Mouse (Mus musculus): Measurements from ENCODE around the gene Olfr776. TPM values are rescaled to one million over a fixed set of nuclear protein-coding genes. Genes with fewer than 3 reads are reported as not detected.

Gene Olfr776
- polyA plus RNA-seq, 2 experiments: not detected

Other genes with a start within 250 kb of the Olfr776 start
- not detected in 2 replicates for gene Olfr763, start 248.3 kb upstream of the Olfr776 start, polyA plus RNA-seq (2012; rRNA removed)
- gene Olfr763, start 248.3 kb upstream of the Olfr776 start, polyA plus RNA-seq (2014; fragmentation: Nextera tagmentation; extraction: Ambion mirVana): not detected in 2 replicates
- gene Olfr764-ps1, start 219.2 kb upstream of the Olfr776 start, polyA plus RNA-seq (2012; rRNA removed): 0.01 TPM in 1 of 2 replicates, not detected in the other
- gene Olfr764-ps1, start 219.2 kb upstream of the Olfr776 start, polyA plus RNA-seq (2014; fragmentation: Nextera tagmentation; extraction: Ambion mirVana): not detected in 2 replicates
- not detected in 2 replicates for gene Olfr765, start 209.1 kb upstream of the Olfr776 start, polyA plus RNA-seq (2012; rRNA removed)
- gene Olfr765, start 209.1 kb upstream of the Olfr776 start, polyA plus RNA-seq (2014; fragmentation: Nextera tagmentation; extraction: Ambion mirVana): not detected in 2 replicates
- gene Olfr766-ps1, start 190.2 kb upstream of the Olfr776 start, polyA plus RNA-seq (2012; rRNA removed): 0.03 TPM in 1 of 2 replicates, not detected in the other
- not detected in 2 replicates for gene Olfr766-ps1, start 190.2 kb upstream of the Olfr776 start, polyA plus RNA-seq (2014; fragmentation: Nextera tagmentation; extraction: Ambion mirVana)
- gene Olfr767, start 176.2 kb upstream of the Olfr776 start, polyA plus RNA-seq (2012; rRNA removed): 0.01 TPM in 1 of 2 replicates, not detected in the other
- gene Olfr767, start 176.2 kb upstream of the Olfr776 start, polyA plus RNA-seq (2014; fragmentation: Nextera tagmentation; extraction: Ambion mirVana): not detected in 2 replicates
- gene Olfr768, start 159.8 kb upstream of the Olfr776 start, polyA plus RNA-seq (2012; rRNA removed): not detected in 2 replicates
- gene Olfr768, start 159.8 kb upstream of the Olfr776 start, polyA plus RNA-seq (2014; fragmentation: Nextera tagmentation; extraction: Ambion mirVana): 0.04 TPM in 1 of 2 replicates, not detected in the other
- 0.01 TPM in 1 of 2 replicates, not detected in the other for gene Olfr769, start 141.3 kb upstream of the Olfr776 start, polyA plus RNA-seq (2012; rRNA removed)
- gene Olfr769, start 141.3 kb upstream of the Olfr776 start, polyA plus RNA-seq (2014; fragmentation: Nextera tagmentation; extraction: Ambion mirVana): not detected in 2 replicates
- gene Olfr770, start 120.1 kb upstream of the Olfr776 start, polyA plus RNA-seq (2012; rRNA removed): not detected in 2 replicates
- not detected in 2 replicates for gene Olfr770, start 120.1 kb upstream of the Olfr776 start, polyA plus RNA-seq (2014; fragmentation: Nextera tagmentation; extraction: Ambion mirVana)
- not detected in 2 replicates for gene Olfr771, start 94.4 kb upstream of the Olfr776 start, polyA plus RNA-seq (2012; rRNA removed)
- gene Olfr771, start 94.4 kb upstream of the Olfr776 start, polyA plus RNA-seq (2014; fragmentation: Nextera tagmentation; extraction: Ambion mirVana): not detected in 2 replicates
- gene Olfr772, start 81.2 kb upstream of the Olfr776 start, polyA plus RNA-seq (2012; rRNA removed): not detected in 2 replicates
- gene Olfr772, start 81.2 kb upstream of the Olfr776 start, polyA plus RNA-seq (2014; fragmentation: Nextera tagmentation; extraction: Ambion mirVana): not detected in 2 replicates
- gene Olfr773, start 71.7 kb upstream of the Olfr776 start, polyA plus RNA-seq (2012; rRNA removed): not detected in 2 replicates
- not detected in 2 replicates for gene Olfr773, start 71.7 kb upstream of the Olfr776 start, polyA plus RNA-seq (2014; fragmentation: Nextera tagmentation; extraction: Ambion mirVana)
- not detected in 2 replicates for gene Olfr774, start 22.9 kb upstream of the Olfr776 start, polyA plus RNA-seq (2012; rRNA removed)
- gene Olfr774, start 22.9 kb upstream of the Olfr776 start, polyA plus RNA-seq (2014; fragmentation: Nextera tagmentation; extraction: Ambion mirVana): not detected in 2 replicates
- gene Olfr775, start 10.7 kb upstream of the Olfr776 start, polyA plus RNA-seq (2012; rRNA removed): not detected in 2 replicates
- gene Olfr775, start 10.7 kb upstream of the Olfr776 start, polyA plus RNA-seq (2014; fragmentation: Nextera tagmentation; extraction: Ambion mirVana): not detected in 2 replicates
- gene Olfr777, start 12.4 kb downstream of the Olfr776 start, polyA plus RNA-seq (2012; rRNA removed): not detected in 2 replicates
- gene Olfr777, start 12.4 kb downstream of the Olfr776 start, polyA plus RNA-seq (2014; fragmentation: Nextera tagmentation; extraction: Ambion mirVana): not detected in 2 replicates
- gene Olfr780, start 59.0 kb downstream of the Olfr776 start, polyA plus RNA-seq (2012; rRNA removed): not detected in 2 replicates
- not detected in 2 replicates for gene Olfr780, start 59.0 kb downstream of the Olfr776 start, polyA plus RNA-seq (2014; fragmentation: Nextera tagmentation; extraction: Ambion mirVana)
- gene Olfr781, start 69.7 kb downstream of the Olfr776 start, polyA plus RNA-seq (2012; rRNA removed): not detected in 2 replicates
- not detected in 2 replicates for gene Olfr781, start 69.7 kb downstream of the Olfr776 start, polyA plus RNA-seq (2014; fragmentation: Nextera tagmentation; extraction: Ambion mirVana)
- not detected in 2 replicates for gene Olfr782, start 89.7 kb downstream of the Olfr776 start, polyA plus RNA-seq (2012; rRNA removed)
- not detected in 2 replicates for gene Olfr782, start 89.7 kb downstream of the Olfr776 start, polyA plus RNA-seq (2014; fragmentation: Nextera tagmentation; extraction: Ambion mirVana)
- gene Olfr784, start 125.0 kb downstream of the Olfr776 start, polyA plus RNA-seq (2012; rRNA removed): 0.04 TPM in 1 of 2 replicates, not detected in the other
- gene Olfr784, start 125.0 kb downstream of the Olfr776 start, polyA plus RNA-seq (2014; fragmentation: Nextera tagmentation; extraction: Ambion mirVana): 0.12 and 0.15 TPM in 2 replicates
- gene Olfr785, start 146.3 kb downstream of the Olfr776 start, polyA plus RNA-seq (2012; rRNA removed): not detected in 2 replicates
- gene Olfr785, start 146.3 kb downstream of the Olfr776 start, polyA plus RNA-seq (2014; fragmentation: Nextera tagmentation; extraction: Ambion mirVana): not detected in 2 replicates
- not detected in 2 replicates for gene Olfr786, start 168.2 kb downstream of the Olfr776 start, polyA plus RNA-seq (2012; rRNA removed)
- gene Olfr786, start 168.2 kb downstream of the Olfr776 start, polyA plus RNA-seq (2014; fragmentation: Nextera tagmentation; extraction: Ambion mirVana): not detected in 2 replicates
- gene Olfr787, start 202.7 kb downstream of the Olfr776 start, polyA plus RNA-seq (2012; rRNA removed): not detected in 2 replicates
- not detected in 2 replicates for gene Olfr787, start 202.7 kb downstream of the Olfr776 start, polyA plus RNA-seq (2014; fragmentation: Nextera tagmentation; extraction: Ambion mirVana)
- gene Olfr788, start 211.9 kb downstream of the Olfr776 start, polyA plus RNA-seq (2012; rRNA removed): not detected in 2 replicates
- gene Olfr788, start 211.9 kb downstream of the Olfr776 start, polyA plus RNA-seq (2014; fragmentation: Nextera tagmentation; extraction: Ambion mirVana): not detected in 2 replicates
- not detected in 2 replicates for gene Olfr789, start 225.6 kb downstream of the Olfr776 start, polyA plus RNA-seq (2012; rRNA removed)
- gene Olfr789, start 225.6 kb downstream of the Olfr776 start, polyA plus RNA-seq (2014; fragmentation: Nextera tagmentation; extraction: Ambion mirVana): not detected in 2 replicates
- not detected in 2 replicates for gene Olfr790, start 239.4 kb downstream of the Olfr776 start, polyA plus RNA-seq (2012; rRNA removed)
- not detected in 2 replicates for gene Olfr790, start 239.4 kb downstream of the Olfr776 start, polyA plus RNA-seq (2014; fragmentation: Nextera tagmentation; extraction: Ambion mirVana)

Data from limb, embryonic 14.5 days (tissue).